Mouse (Mus musculus) sigmoid colon, adult 10 weeks (tissue): ENCODE data around the gene Crybg3. TPM values are rescaled to one million over a fixed set of nuclear protein-coding genes. Genes with fewer than 3 reads are reported as not detected.

Experiments used
- polyA plus RNA-seq: library from polyadenylated mRNA; stranded (reverse); fragments of 350-450 nt; fragmentation: Illumina TruSeq; extraction: RNeasy Lipid Tissue Mini Kit (QIAGEN cat#74804); gene quantifications from one replicate; pipeline ENCODE4 v1.2.3, GENCODE M21; 2014; ENCODE audit warnings: low read depth, low replicate concordance

Crybg3 gene
- 36.2 TPM for polyA plus RNA-seq

GRCm38 (mm10) chr16:59600311-59601251 lies at the start of gene Crybg3:
Crybg3 (minus strand) TSS chr16:59600979.

GRCm38 (mm10) chr16:59639102-59639691 lies 38.4 kb upstream of the Crybg3 start, which contains the start of gene Arl6:
Arl6 (minus strand) TSS chr16:59639391.

GRCm38 (mm10) chr16:59471637-59472278 lies 129.0 kb downstream of the Crybg3 start, which contains the start of gene Riox2:
Riox2 (plus strand) TSS chr16:59471775.

Other genes with a start within 250 kb of the Crybg3 start
- not detected for gene Olfr209, start 237.0 kb downstream of the Crybg3 start, polyA plus RNA-seq
- gene Gabrr3, start 193.6 kb downstream of the Crybg3 start, polyA plus RNA-seq, result not detected
- gene Riox2, start 129.2 kb downstream of the Crybg3 start, polyA plus RNA-seq, result 51.4 TPM
- 18.9 TPM for gene Arl6, start 38.4 kb upstream of the Crybg3 start, polyA plus RNA-seq